Mouse (Mus musculus) liver, embryonic 14.5 days (tissue): ENCODE results near the gene Pla2g16. TPM values are rescaled to one million over a fixed set of nuclear protein-coding genes. Genes with fewer than 3 reads are reported as not detected.

Source experiments
- ATAC-seq: fragments of 200-750 bp; cut with Nextera tagmentation; 2 replicates; pipeline ENCODE4 v1.8.0; 2017; ENCODE audit warnings: moderate number of reproducible peaks, mild to moderate bottlenecking, moderate library complexity; ENCODE audit not compliant: insufficient read depth
- DNase-seq, 3 experiments: peaks; one replicate each; pipeline ENCODE4 v3.0.0-alpha.2; 2012 to 2013; ENCODE audit warnings: low read depth in 3 of 3, low spot score in 3 of 3
- H3K27ac ChIP-seq: fragments of 300-500 bp; sonication (generic); 2 replicates; pipeline ENCODE4 v1.5.1; 2014; ENCODE audit warnings: moderate library complexity, mild to moderate bottlenecking, control low read depth, inconsistent platforms
- H3K27me3 ChIP-seq: fragments of 300-500 bp; sonication (generic); 2 replicates; pipeline ENCODE4 v1.6.1; 2014; ENCODE audit warnings: mild to moderate bottlenecking, low read length, moderate library complexity; ENCODE audit not compliant: control insufficient read depth, insufficient read depth
- H3K36me3 ChIP-seq: fragments of 300-500 bp; sonication (generic); replicated peaks from 2 replicates; pipeline ENCODE4 v1.6.1; 2014; ENCODE audit warnings: low read depth; ENCODE audit not compliant: control insufficient read depth, insufficient read depth
- H3K4me1 ChIP-seq, 2 experiments: fragments of 200-500 bp in 1 of 2; fragments of 300-500 bp in 1 of 2; sonication (generic) in 1 of 2; replicated peaks; 2 replicates each; pipeline ENCODE4 v1.6.1; 2012 to 2014; ENCODE audit warnings: antibody characterized with exemption in 1 of 2, inconsistent platforms in 1 of 2, low read length in 1 of 2; ENCODE audit not compliant: control insufficient read depth in 2 of 2, insufficient read depth in 2 of 2
- H3K4me2 ChIP-seq: fragments of 300-500 bp; sonication (generic); 2 replicates; pipeline ENCODE4 v1.6.1; 2014; ENCODE audit warnings: low read depth, mild to moderate bottlenecking, control low read depth, moderate library complexity
- H3K4me3 ChIP-seq, 2 experiments: fragments of 200-500 bp in 1 of 2; fragments of 300-500 bp in 1 of 2; sonication (generic) in 1 of 2; 2 replicates each; pipeline ENCODE4 v1.5.1; 2012 to 2014; ENCODE audit warnings: low read depth in 2 of 2, low read length in 2 of 2, mild to moderate bottlenecking in 2 of 2, control low read depth in 1 of 2, inconsistent platforms in 1 of 2, moderate library complexity in 1 of 2; ENCODE audit not compliant: insufficient read depth in 1 of 2
- H3K9ac ChIP-seq: fragments of 300-500 bp; sonication (generic); replicated peaks from 2 replicates; pipeline ENCODE4 v1.6.1; 2014; ENCODE audit warnings: mild to moderate bottlenecking, control low read depth, moderate library complexity
- H3K9me3 ChIP-seq: fragments of 300-500 bp; sonication (generic); 2 replicates; pipeline ENCODE4 v1.6.1; 2016; ENCODE audit warnings: low read length, mixed read lengths; ENCODE audit not compliant: control insufficient read depth
- CTCF ChIP-seq: IDR thresholded peaks from 2 replicates; pipeline ENCODE4 v1.5.1; 2016; ENCODE audit warnings: antibody characterized with exemption, low read depth, control low read depth
- EP300 ChIP-seq: IDR thresholded peaks from 2 replicates; pipeline ENCODE4 v1.6.1; 2016; ENCODE audit warnings: antibody characterized with exemption, low read depth
- WGBS: fragments of 180-500 bp; shearing (Covaris S2); extraction: QIAGEN DNeasy Blood & Tissue Kit; methylation state at CpG from one replicate; pipeline ENCODE4 v1.1.7; 2014; ENCODE audit not compliant: insufficient replicate concordance; 5-methylcytosine and 5-hydroxymethylcytosine counted together
- polyA plus RNA-seq, 2 experiments: library from polyadenylated mRNA; depleted of rRNA in 1 of 2; stranded (reverse) in 1 of 2; unstranded in 1 of 2; fragments of >200 nt; fragmentation: Nextera tagmentation in 1 of 2; extraction: Ambion mirVana in 1 of 2; gene quantifications; 2 replicates each; pipeline versions ENCODE4 v1.2.1 to v1.2.3; 2012 to 2014

Gene Pla2g16
- polyA plus RNA-seq, 2 experiments: 22.5 to 30.5 TPM

DNA sequence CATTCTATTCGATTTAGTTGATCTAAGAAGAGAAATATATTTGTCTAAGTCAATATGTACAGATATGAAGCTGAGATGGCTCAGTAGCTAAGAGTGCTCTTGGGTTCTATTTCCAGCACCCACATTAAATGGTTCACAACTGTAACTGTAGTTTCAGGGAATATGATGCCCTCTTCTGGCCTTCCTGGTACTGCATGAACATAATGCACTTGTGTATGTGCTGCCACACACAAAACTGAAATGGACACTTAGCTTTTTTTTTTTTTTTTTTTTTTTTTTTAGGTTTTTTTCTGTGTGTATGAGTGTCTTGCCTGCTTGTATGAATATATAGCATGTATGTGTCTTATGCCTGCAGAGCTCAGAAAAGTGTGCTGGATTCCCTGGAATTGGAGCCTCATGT lies 34.0 kb upstream of the Pla2g16 start:
- Histone ChIP-seq H3K4me3 (no peak overlapping the region), H3K9ac (no peak overlapping the region), H3K27me3 (no peaks in the 10 kb centered on the region), H3K4me2 (no peak overlapping the region), H3K27ac (no peak overlapping the region), H3K4me1 (no peaks in the 10 kb centered on the region), H3K9me3 (no peaks in the 10 kb centered on the region), H3K36me3 (peaks cover 25% of the 10 kb centered on the region)
- TF ChIP-seq CTCF (peak; percentile 31; the same call in 1 of the 2 replicates), EP300 (no peak)
- DNase-seq (no peak), ATAC-seq (no peak)
- WGBS: 71% methylated on average over 1 of the region's 1 CpGs

DNA sequence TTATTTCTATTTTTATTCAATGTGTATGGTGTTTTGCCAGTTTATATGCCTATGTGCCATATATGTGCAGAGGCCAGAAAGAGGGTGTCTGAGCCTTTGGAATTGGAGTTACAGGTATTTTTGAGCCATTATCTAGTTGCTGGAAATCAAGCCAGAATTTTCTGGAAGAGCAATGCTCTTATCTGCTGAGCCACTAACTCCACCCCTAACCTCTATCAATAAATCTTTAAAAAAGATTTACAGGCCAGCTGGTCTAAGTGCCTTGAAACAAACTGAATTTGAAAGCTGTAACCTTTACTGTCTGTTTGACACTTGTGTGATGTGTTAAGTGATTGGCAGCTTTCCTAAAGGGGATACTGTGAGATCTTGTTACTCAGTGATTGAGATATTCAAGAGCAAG lies 33.5 kb upstream of the Pla2g16 start:
- no peak overlapping the region for H3K9ac ChIP-seq
- no peaks in the 10 kb centered on the region for H3K4me1 ChIP-seq
- no peaks in the 10 kb centered on the region for H3K9me3 ChIP-seq
- peaks cover 25% of the 10 kb centered on the region for H3K36me3 ChIP-seq
- ATAC-seq: no peak
- no peak for TF ChIP-seq EP300
- TF ChIP-seq CTCF: no peak
- no peak overlapping the region for H3K27ac ChIP-seq
- no peak overlapping the region for H3K4me2 ChIP-seq
- H3K27me3 ChIP-seq: no peaks in the 10 kb centered on the region
- no peak overlapping the region for H3K4me3 ChIP-seq
- no peak for DNase-seq

- Histone ChIP-seq H3K9me3 (no peaks in the 10 kb centered on the region), H3K4me1 (no peaks in the 10 kb centered on the region), H3K4me2 (no peak overlapping the region), H3K4me3 (no peak overlapping the region), H3K36me3 (peaks cover 26% of the 10 kb centered on the region), H3K9ac (no peak overlapping the region), H3K27ac (no peak overlapping the region), H3K27me3 (no peaks in the 10 kb centered on the region)
- DNase-seq: no peak
- no peak for ATAC-seq
- no peak for TF ChIP-seq EP300
- no peak for TF ChIP-seq CTCF
- WGBS: 78% methylated on average over 3 of the region's 3 CpGs
Measured at GRCm38 (mm10) chr19:7524879-7525278, 32.4 kb upstream of the Pla2g16 start.

DNA sequence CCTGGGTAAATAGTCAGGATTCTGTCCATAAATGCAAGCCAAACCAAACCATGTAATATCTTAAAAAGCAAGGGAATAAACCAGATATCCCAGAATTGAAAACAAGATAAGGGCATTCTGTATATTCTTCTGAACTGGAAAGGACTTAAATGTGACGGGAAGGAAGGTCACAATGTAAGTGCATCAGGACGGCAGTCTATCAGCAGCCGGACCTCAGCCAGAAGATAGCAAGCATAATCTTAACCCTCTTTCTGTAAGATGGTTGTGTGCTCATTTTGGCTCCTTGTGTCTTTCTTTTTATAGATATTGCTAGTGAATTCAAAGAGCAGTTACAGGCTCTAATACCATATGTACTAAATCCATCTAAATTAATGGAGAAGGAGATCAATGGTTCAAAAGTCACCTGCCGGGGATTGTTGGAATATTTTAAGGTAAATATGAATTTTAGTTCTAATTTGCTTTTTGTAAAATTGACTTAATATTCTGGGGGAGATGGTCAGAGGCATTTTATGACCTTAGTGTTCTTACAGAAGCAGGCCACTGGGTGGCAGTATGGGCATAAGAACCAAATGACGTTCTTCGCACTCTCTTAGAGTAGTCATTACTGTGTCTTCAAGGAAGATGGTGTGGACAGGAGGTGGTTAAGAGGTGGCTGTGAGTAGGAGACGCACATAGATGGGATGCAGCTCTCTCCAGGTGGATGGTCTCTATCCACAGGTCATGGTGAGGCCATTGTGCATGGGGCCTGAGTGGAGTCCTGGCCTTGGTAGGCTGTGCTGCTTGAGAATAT lies 28.4 kb upstream of the Pla2g16 start:
- Histone ChIP-seq H3K4me1 (no peaks in the 10 kb centered on the region), H3K4me3 (no peak overlapping the region), H3K9me3 (no peaks in the 10 kb centered on the region), H3K4me2 (no peak overlapping the region), H3K36me3 (peaks cover 18% of the 10 kb centered on the region), H3K27ac (no peak overlapping the region), H3K9ac (no peak overlapping the region), H3K27me3 (no peaks in the 10 kb centered on the region)
- peak; percentile 17 to 45 (median 23) for DNase-seq
- ATAC-seq: 0 out of 2 replicates have a peak, but pooled peaks have one; percentile 45
- 50% methylated on average over 7 of the region's 7 CpGs for WGBS
- TF ChIP-seq CTCF (peak; percentile 82), EP300 (no peak)

DNA sequence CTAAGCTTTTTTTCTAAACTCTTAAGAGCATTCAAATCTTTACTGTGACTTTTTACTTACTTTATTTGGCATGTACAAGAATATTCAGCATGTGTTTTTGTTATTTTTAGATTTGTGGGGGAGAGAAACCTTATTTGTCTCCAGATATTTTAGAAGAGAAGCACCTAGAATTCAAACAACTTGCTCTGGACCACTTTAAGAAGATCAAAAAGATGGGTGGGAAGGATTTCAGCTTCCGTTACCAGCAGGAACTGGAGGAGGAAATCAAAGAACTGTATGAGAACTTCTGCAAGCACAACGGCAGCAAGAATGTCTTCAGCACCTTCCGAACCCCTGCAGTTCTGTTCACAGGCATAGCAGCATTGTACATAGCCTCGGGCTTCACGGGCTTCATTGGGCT lies 25.4 kb upstream of the Pla2g16 start:
- H3K36me3 ChIP-seq: peaks cover 20% of the 10 kb centered on the region
- 78% methylated on average over 5 of the region's 5 CpGs for WGBS

More for the DNA sequence above, 25.4 kb upstream of the Pla2g16 start:
- no peak overlapping the region for H3K4me3 ChIP-seq
- no peak for ATAC-seq
- TF ChIP-seq EP300 (no peak), CTCF (no peak)
- H3K9ac ChIP-seq: no peak overlapping the region
- no peaks in the 10 kb centered on the region for H3K4me1 ChIP-seq
- H3K4me2 ChIP-seq: no peak overlapping the region
- H3K27me3 ChIP-seq: no peaks in the 10 kb centered on the region
- no peak for DNase-seq
- H3K9me3 ChIP-seq: no peaks in the 10 kb centered on the region
- H3K27ac ChIP-seq: no peak overlapping the region
